Mouse (Mus musculus) telencephalon, adult 2 months (tissue): ENCODE data around the gene Gchfr.

Experiments
- DNase-seq: peaks from one replicate; pipeline ENCODE4 v3.0.0-alpha.2; 2011; ENCODE audit warnings: low read depth, low spot score

Gchfr gene

GRCm38 (mm10) chr2:119166901-119167865 is at the start of gene Gchfr:
Gene Gchfr (plus strand): TSS chr2:119167773.
- no peak for DNase-seq

DNA sequence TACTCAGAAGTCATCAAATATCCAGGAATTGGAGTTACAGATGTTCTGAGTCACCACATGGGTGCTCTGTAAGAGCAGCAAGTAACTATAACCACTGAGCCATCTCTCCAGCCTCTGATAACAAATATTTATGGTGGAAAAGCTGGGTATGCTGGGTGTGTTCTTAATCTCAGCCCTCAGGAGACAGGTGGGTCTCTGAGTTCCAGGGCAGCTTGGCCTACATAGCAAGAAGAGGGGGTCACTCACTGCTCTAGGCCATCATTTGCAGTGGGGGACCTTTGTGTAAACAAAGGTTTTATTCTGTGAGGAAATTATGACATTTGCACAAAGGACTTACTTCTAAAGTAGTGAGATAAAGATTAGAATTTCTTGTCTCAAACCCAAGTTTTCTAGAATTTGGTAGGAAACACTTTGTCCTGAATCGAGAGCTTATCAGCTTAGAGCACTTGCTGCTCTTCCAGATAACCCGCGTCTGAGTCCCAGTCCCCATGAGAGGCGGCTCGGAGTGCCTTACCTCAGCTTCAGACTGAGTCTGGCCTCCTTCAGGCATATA is 31.2 kb upstream of the Gchfr start:
- no peak for DNase-seq

- no peak for DNase-seq
These were observed 22.4 kb upstream of the Gchfr start for GRCm38 (mm10) chr2:119145199-119145598.

DNA sequence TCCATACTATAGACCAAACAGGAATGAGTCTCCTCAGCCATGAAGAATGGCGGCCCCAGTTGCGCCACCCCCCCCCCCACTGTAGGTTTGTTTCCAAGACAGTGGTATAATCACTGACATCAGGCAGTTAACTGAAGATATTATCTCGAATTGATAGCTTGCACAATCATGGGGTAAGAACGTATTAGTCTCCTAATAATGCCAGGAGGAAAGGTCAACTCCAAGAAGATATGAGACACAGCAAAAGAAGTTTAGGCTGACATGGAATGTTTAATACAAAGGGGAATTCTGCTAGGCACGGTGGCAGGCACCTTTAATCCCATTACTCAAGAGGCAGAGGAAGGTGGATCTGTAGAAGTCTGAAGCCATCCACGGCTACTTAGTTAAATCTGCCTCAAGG is 21.1 kb upstream of the Gchfr start:
- DNase-seq = no peak

- DNase-seq = no peak
These were observed 20.4 kb upstream of the Gchfr start for GRCm38 (mm10) chr2:119147160-119147678.

DNA sequence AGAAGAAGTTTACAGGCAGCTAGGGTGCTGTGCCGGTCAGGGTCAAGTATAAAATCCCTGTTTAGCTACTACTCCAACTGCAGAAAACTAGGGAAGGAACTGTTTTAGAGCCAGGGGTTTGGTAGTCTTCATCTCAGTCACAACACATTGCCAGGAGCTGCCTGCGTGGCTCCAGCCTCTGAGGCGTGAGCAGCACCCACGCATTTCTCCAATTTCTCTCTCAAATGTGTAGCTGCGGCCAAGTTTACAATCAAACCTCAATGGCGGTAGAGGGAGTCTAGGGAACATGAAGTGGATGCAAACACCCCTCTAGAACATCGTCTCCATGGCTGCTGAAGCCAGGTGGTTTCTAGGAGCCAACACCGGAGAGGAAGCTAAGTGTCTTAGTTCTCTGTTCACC is 19.8 kb upstream of the Gchfr start:
- peak; percentile 39 for DNase-seq

- no peak for DNase-seq
These were observed 15.3 kb upstream of the Gchfr start for GRCm38 (mm10) chr2:119152255-119152654.

- no peak for DNase-seq
These were observed 12.9 kb upstream of the Gchfr start for GRCm38 (mm10) chr2:119154683-119155082.

DNA sequence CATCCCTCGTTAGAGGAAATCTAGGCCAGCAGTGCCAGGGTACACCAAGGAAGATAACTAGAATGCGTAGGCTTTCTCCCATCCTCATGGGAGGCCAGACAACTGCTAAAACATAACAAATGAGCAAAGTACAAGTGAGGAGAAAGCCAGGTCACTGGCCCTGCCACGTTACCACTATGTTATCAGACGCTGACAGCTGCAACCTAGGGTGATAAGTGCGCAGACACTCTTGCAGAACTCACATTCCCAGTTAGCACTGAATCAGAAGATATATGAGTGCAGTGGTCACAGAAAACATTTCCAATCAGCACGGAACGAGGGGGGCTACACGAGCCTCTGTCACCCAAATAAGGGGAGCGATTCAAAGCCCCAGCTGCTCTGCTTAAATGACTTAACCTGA is 12.2 kb upstream of the Gchfr start:
- DNase-seq = no peak

DNA sequence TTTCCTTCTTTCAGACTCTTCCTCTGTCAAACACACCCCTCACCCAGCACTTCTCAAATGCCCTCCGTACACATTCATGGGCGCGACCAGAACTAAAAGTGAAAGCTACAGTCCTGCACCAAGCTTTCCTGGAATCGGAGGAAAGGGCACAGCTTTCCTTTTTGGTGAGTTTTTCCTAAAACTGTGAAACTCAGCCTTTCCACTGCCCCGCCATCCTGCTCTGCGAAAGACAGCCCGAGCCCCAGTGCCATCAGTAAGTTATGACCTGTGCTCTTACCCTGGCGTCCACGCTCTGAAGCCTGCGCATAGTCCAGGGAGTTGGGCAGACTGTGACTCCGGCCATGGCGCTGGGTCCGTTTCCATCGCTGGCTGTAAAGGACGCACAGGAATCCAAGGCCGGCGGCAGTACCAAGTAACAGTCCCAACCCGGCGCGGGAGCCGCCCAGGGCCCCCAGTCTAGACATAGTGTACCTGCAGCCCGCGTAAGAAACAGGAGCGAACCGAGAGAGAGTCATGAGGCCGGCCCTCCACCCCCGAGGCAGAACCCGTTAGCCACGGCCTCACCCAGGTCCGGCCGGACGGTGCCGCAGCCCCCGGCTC is 11.4 kb upstream of the Gchfr start:
- DNase-seq = no peak

- peak; percentile 89 for DNase-seq
These were observed 10.6 kb upstream of the Gchfr start, which contains the start of gene Rmdn3 for GRCm38 (mm10) chr2:119156681-119157572. Gene Rmdn3 (minus strand): TSS chr2:119157034.

DNA sequence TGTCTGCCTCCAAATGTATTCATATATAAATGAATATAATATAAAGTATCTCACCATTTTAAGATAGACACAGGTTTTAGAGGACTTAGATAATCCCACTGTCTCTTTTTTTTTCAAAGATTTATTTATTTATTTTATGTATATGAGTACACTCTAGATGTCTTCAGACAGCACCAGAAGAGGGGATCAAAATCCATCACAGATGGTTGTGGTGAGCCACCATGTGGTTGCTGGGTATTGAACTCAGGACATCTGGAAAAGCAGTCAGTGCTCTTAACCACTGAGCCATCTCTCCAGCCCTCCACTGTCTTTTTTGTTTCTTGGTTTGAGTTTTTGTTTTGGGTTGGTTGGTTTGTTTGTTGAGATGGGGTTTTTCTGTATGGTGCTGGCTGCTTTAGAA is 9.7 kb upstream of the Gchfr start:
- no peak for DNase-seq

DNA sequence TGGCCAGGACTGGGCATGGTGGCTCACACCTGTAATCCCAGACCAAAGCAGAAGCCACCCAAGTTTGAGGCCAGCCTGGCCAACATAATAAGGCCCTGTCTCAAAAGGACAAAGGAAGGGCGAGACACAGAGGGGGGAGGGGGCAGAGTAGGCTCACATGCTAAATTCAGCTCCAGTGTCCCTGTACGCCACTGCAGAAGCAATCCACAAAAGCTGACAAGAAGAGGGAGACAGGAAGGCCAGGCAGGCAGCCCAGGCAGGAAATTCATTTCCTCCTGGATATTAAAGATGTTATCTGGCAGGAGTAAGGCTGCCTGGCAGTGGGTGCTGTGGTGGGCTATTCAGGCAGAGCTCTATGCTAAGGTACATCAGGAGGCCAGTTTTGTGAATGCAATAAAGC is 6.3 kb upstream of the Gchfr start:
- no peak for DNase-seq

GRCm38 (mm10) chr2:119163135-119163534 is 4.4 kb upstream of the Gchfr start:
- no peak for DNase-seq

GRCm38 (mm10) chr2:119163999-119164398 is 3.6 kb upstream of the Gchfr start:
- no peak for DNase-seq

DNA sequence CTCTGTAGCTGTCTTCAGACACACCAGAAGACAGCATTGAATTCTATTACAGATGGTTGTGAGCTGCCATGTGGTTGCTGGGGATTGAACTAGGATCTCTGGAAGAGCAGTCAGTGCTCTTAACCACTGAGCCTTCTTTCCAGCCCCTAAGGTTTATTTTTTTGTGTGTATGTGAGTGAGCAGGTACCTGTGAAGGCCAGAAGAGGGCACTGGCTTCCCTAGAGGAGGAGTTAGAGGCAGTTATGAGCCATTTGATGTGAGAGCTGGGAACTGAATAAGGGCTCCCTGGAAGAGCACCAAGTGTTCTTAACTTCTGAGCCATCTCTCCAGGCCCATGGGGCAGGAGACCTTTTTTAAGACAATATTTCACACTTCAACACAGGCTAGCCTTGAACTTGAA is 2.2 kb upstream of the Gchfr start:
- no peak for DNase-seq

DNA sequence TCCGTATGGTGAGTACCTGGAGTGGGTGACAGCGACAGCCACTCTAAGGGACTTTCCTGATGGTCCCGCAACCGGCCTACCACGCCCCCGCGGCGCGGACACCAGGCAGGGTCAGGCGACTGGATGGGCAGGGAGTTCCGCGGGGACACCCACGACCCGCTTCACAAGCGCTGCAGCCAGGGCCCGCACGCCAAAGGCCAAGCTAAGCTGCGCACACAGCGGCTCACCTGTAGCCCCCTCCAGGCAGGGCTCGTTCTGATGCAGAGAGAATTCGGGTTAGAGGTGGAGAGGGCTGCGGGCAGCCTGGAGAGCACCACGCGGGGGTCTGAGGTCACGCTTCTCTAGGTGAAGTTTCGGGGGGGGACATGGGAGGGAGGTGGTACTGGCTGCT is 288 bp downstream of the Gchfr start:
- no peak for DNase-seq

DNA sequence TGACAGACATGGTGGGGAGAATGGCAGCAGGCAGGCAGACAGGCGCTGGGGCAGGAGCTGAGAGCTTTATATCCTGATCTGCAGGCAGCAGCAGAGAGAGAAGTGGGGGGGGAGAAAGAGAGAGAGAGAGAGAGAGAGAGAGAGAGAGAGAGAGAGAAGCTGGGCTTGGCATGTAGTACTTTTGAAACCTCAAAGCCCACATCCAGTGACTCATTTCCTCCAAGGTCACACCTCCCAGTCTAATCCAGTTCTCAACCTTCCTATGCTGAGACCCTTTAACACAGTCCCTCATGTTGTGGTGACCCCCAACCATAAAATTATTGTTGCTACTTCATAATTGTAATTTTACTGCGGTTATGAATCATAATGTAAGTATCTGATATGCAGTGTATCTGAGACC is 2.7 kb downstream of the Gchfr start:
- DNase-seq = no peak

DNA sequence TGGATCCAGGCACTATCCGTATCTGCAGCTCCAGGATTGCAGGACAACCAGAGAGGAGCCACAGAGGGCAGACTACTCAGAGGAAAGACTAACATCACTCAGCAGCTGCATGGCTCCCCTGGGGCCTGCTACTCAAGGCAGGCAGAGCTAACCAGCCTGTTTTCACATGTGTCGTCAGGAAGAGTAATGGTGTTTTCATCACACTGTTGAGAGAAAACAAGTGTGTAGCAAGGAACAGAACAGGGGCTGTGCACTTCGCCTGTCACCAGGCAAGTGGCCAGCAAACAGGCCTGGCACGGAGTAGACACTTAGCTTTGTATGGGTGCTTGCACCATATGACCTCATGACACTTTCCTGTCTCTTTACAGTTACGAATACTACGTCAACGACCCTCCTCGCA is 4.0 kb downstream of the Gchfr start:
- no peak for DNase-seq

GRCm38 (mm10) chr2:119172446-119172845 is 4.9 kb downstream of the Gchfr start:
- no peak for DNase-seq

DNA sequence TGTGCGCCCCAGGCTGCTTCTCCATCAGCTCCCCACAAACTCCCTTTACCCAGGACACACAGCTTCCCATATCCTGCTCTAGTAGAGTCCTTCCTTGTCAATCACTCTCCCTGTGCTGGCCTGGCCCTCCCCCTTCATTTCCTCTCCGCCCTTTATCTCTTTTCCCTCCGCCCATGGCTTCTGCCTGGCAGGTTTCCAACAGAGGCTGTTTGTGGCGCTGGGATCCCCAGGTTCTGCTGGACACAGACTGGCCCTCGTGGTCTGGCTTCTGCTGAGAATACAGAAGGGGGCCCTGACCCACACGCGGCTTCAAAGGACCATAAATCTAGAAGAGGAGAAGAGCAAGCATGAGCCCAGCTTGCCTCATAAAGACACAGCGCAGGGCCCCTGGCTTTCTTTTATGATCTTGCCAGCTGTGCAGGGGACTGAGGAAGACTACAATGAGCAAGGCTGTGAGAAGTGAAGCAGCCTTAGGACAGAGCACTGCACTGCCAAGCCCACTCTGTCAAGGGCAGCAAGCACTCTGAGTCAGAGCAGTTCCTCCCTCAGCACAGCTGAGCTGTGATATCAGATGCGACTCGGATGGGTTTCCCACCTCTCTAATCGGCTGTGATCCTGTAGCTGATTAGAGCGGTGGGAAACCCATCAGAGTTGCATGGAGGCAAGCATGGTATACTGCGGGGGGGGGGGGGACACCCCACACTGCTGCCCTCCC is 5.4 kb downstream of the Gchfr start:
- DNase-seq = no peak
